Mouse (Mus musculus) midbrain, embryonic 13.5 days (tissue): Measurements from ENCODE around the gene Plekhb1. TPM values are rescaled to one million over a fixed set of nuclear protein-coding genes. Genes with fewer than 3 reads are reported as not detected.

Experiments
- ATAC-seq: fragments of 200-750 bp; cut with Nextera tagmentation; 2 replicates; pipeline ENCODE4 v1.8.0; 2017; ENCODE audit warnings: mild to moderate bottlenecking, moderate TSS enrichment, moderate library complexity
- H3K27ac ChIP-seq: fragments of 300-500 bp; sonication (generic); 2 replicates; pipeline ENCODE4 v1.5.1; 2015; ENCODE audit warnings: inconsistent platforms, mild to moderate bottlenecking, moderate library complexity
- H3K27me3 ChIP-seq: fragments of 300-500 bp; sonication (generic); 2 replicates; pipeline ENCODE4 v1.6.1; 2015; ENCODE audit warnings: mild to moderate bottlenecking, inconsistent platforms
- H3K36me3 ChIP-seq: fragments of 300-500 bp; sonication (generic); 2 replicates; pipeline ENCODE4 v1.6.1; 2015; ENCODE audit warnings: mild to moderate bottlenecking, inconsistent platforms
- H3K4me1 ChIP-seq: fragments of 300-500 bp; sonication (generic); replicated peaks from 2 replicates; pipeline ENCODE4 v1.6.1; 2015; ENCODE audit warnings: inconsistent platforms
- H3K4me2 ChIP-seq: fragments of 300-500 bp; sonication (generic); replicated peaks from 2 replicates; pipeline ENCODE4 v1.6.1; 2015; ENCODE audit warnings: moderate library complexity, mild to moderate bottlenecking, inconsistent platforms
- H3K4me3 ChIP-seq: fragments of 300-500 bp; sonication (generic); replicated peaks from 2 replicates; pipeline ENCODE4 v1.5.1; 2015; ENCODE audit warnings: mild to moderate bottlenecking, inconsistent platforms
- H3K9ac ChIP-seq: fragments of 300-500 bp; sonication (generic); replicated peaks from 2 replicates; pipeline ENCODE4 v1.6.1; 2015; ENCODE audit warnings: mild to moderate bottlenecking, inconsistent platforms
- H3K9me3 ChIP-seq: fragments of 300-500 bp; sonication (generic); 2 replicates; pipeline ENCODE4 v1.6.1; 2016; ENCODE audit warnings: mild to moderate bottlenecking, inconsistent platforms
- WGBS: fragments of 180-500 bp; shearing (Covaris S2); methylation state at CpG from one replicate; pipeline ENCODE4 v1.1.7; 2015; 5-methylcytosine and 5-hydroxymethylcytosine counted together
- polyA plus RNA-seq: library from polyadenylated mRNA; unstranded; fragments of >200 nt; fragmentation: Nextera tagmentation; extraction: Ambion mirVana; gene quantifications from 2 replicates; pipeline ENCODE4 v1.2.1, GENCODE M21; 2015

Gene Plekhb1
- 5.1 and 5.8 TPM in 2 replicates for polyA plus RNA-seq

GRCm38 (mm10) chr7:100662231-100662630 is at the start of gene Plekhb1:
Gene Plekhb1, minus strand, starts transcription at chr7:100662414.
- peaks cover 7% of the 10 kb centered on the region; the same call in 1 of the 2 replicates for H3K27me3 ChIP-seq
- peaks cover 21% of the 10 kb centered on the region for H3K4me1 ChIP-seq
- no peak within 1 kb of the TSS; the same call in 1 of the 2 replicates for H3K9ac ChIP-seq
- no peaks in the 10 kb centered on the region for H3K9me3 ChIP-seq
- peak within 1 kb of the TSS; percentile 38 for H3K4me2 ChIP-seq
- H3K27ac ChIP-seq, result no peak within 1 kb of the TSS
- no peak within 1 kb of the TSS for H3K4me3 ChIP-seq
- no peak for ATAC-seq
- no peaks in the 10 kb centered on the region for H3K36me3 ChIP-seq
- WGBS, result 33% methylated on average over 8 of the region's 8 CpGs

- WGBS, result 0% methylated on average over 23 of the region's 23 CpGs
- Histone ChIP-seq H3K9me3 (no peaks in the 10 kb centered on the region), H3K4me2 (peak overlapping the region; percentile 80), H3K36me3 (no peaks in the 10 kb centered on the region), H3K4me3 (peak overlapping the region; percentile 85), H3K9ac (peak overlapping the region; percentile 94), H3K27me3 (no peaks in the 10 kb centered on the region), H3K4me1 (peaks cover 23% of the 10 kb centered on the region), H3K27ac (peak overlapping the region; percentile 100)
- ATAC-seq, result peak; percentile 62
Measured at GRCm38 (mm10) chr7:100706883-100707480, 44.8 kb upstream of the Plekhb1 start.

DNA sequence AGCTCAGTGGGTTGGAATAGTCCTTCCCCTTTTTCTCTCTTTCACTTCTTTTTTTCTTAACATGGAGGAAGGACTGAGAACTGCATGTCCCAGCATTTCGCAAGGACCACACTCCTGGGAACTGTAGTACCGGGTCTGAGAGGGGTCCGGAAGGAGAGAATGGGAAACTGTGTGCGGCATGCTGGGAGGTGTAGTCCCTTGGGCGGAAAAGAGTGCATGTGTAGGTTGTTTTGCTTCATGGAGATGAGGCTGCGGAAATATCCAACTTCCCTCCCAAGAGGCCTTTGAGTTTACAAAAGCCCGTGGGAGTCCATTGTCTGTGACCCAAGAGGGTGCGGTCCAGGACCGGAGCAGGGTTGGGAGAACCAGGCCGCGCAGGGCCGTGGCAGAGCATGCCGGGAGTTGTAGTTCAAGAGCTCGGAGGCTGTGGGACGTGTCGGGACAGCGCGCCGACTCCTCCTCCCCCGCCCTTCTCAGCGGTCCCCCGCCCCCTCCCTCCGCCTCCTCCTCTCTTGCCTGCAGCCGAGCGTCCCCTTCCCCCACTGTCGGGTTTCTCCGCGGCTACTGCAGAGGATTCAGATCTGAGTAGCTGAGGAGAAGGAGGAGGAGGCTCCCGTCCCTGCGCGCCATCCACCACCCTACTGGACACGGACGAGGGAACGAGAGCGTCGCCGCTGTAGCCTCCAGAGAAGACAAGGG is 44.1 kb upstream of the Plekhb1 start, which contains the start of gene Fam168a:
TSS of gene Fam168a (plus strand) at position 493 of the 699 bp plus-strand sequence.
- peak; percentile 99 for ATAC-seq
- Histone ChIP-seq H3K4me1 (peaks cover 23% of the 10 kb centered on the region), H3K4me2 (peak within 1 kb of the TSS; percentile 80), H3K9me3 (no peaks in the 10 kb centered on the region), H3K4me3 (peak within 1 kb of the TSS; percentile 85), H3K36me3 (no peaks in the 10 kb centered on the region), H3K9ac (peak within 1 kb of the TSS; percentile 94), H3K27ac (peak within 1 kb of the TSS; percentile 100), H3K27me3 (no peaks in the 10 kb centered on the region)
- WGBS, result under 1% methylated on average over 33 of the region's 37 CpGs

GRCm38 (mm10) chr7:100699771-100700770 is 37.9 kb upstream of the Plekhb1 start:
- H3K9me3 ChIP-seq, result no peaks in the 10 kb centered on the region
- no peak overlapping the region for H3K4me3 ChIP-seq
- WGBS, result 68% methylated on average over 8 of the region's 8 CpGs
- no peak overlapping the region for H3K9ac ChIP-seq
- no peaks in the 10 kb centered on the region for H3K4me1 ChIP-seq
- no peaks in the 10 kb centered on the region for H3K27me3 ChIP-seq
- no peak overlapping the region for H3K4me2 ChIP-seq
- ATAC-seq, result no peak
- no peak overlapping the region for H3K27ac ChIP-seq
- H3K36me3 ChIP-seq, result no peaks in the 10 kb centered on the region

- Histone ChIP-seq H3K27me3 (no peaks in the 10 kb centered on the region), H3K4me2 (no peak overlapping the region), H3K9ac (no peak overlapping the region), H3K27ac (no peak overlapping the region), H3K4me1 (no peaks in the 10 kb centered on the region), H3K36me3 (no peaks in the 10 kb centered on the region), H3K4me3 (no peak overlapping the region), H3K9me3 (no peaks in the 10 kb centered on the region)
- 78% methylated on average over 8 of the region's 8 CpGs for WGBS
- ATAC-seq, result no peak
Measured at GRCm38 (mm10) chr7:100693199-100693598, 31.0 kb upstream of the Plekhb1 start.

DNA sequence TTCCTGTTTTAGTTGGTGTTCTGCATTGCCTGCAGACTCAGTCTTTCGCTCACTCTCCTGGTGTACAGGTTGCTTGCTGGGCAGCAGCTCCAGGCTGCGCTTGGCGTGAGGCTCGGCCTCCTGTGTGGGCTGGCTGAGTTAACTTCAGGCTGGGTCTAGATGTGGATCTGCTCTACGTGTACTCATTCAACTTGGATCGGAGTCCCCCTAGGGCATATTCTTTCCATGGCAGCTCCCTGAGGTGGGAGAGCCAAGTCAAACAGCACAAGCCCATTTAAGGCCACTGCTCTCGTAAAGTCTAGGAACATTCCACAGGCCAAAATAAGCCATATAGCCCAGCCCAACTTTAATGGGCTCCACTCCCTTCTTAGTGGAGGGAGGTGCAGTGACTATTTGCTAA is 26.3 kb upstream of the Plekhb1 start:
- WGBS, result 88% methylated on average over 7 of the region's 7 CpGs

GRCm38 (mm10) chr7:100685061-100686030 is 23.1 kb upstream of the Plekhb1 start:
- WGBS, result 39% methylated on average over 13 of the region's 13 CpGs
- 0 out of 2 replicates have a peak, but pooled peaks cover 2% of the 10 kb centered on the region for H3K4me1 ChIP-seq

More for the DNA sequence above, 26.3 kb upstream of the Plekhb1 start:
- H3K27me3 ChIP-seq, result no peaks in the 10 kb centered on the region
- no peaks in the 10 kb centered on the region for H3K4me1 ChIP-seq
- no peak overlapping the region for H3K4me3 ChIP-seq
- no peak for ATAC-seq
- no peak overlapping the region for H3K9ac ChIP-seq
- H3K27ac ChIP-seq, result no peak overlapping the region
- H3K36me3 ChIP-seq, result no peaks in the 10 kb centered on the region
- H3K4me2 ChIP-seq, result no peak overlapping the region
- no peaks in the 10 kb centered on the region for H3K9me3 ChIP-seq

DNA sequence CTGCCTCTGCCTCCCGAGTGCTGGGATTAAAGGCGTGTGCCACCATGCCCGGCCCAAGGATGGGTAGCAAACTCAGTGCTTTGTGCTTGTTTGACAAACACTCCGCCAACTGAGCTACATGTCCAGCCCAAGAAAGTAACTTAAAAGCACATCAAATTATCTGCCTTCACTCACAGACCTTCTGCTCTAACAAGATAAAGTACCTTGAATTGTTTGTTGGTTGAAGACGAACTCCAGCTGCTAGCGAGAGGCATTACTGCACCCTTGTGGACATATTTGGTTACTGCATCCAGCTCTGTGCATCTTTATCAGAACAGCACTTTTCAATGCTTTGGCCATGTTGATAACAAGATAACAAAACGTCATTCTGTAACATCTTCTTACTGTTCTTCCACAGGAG is 22.3 kb upstream of the Plekhb1 start:
- Histone ChIP-seq H3K9ac (no peak overlapping the region), H3K4me2 (no peak overlapping the region), H3K4me3 (no peak overlapping the region), H3K27ac (no peak overlapping the region), H3K9me3 (no peaks in the 10 kb centered on the region), H3K4me1 (0 out of 2 replicates have a peak, but pooled peaks cover 2% of the 10 kb centered on the region), H3K27me3 (no peaks in the 10 kb centered on the region), H3K36me3 (no peaks in the 10 kb centered on the region)
- WGBS, result 52% methylated on average over 7 of the region's 7 CpGs
- no peak for ATAC-seq

More at GRCm38 (mm10) chr7:100685061-100686030, 23.1 kb upstream of the Plekhb1 start:
- no peaks in the 10 kb centered on the region for H3K27me3 ChIP-seq
- ATAC-seq, result peak; percentile 82
- H3K9me3 ChIP-seq, result no peaks in the 10 kb centered on the region
- no peak overlapping the region for H3K4me2 ChIP-seq
- H3K27ac ChIP-seq, result no peak overlapping the region
- no peaks in the 10 kb centered on the region for H3K36me3 ChIP-seq
- no peak overlapping the region for H3K4me3 ChIP-seq
- H3K9ac ChIP-seq, result no peak overlapping the region

DNA sequence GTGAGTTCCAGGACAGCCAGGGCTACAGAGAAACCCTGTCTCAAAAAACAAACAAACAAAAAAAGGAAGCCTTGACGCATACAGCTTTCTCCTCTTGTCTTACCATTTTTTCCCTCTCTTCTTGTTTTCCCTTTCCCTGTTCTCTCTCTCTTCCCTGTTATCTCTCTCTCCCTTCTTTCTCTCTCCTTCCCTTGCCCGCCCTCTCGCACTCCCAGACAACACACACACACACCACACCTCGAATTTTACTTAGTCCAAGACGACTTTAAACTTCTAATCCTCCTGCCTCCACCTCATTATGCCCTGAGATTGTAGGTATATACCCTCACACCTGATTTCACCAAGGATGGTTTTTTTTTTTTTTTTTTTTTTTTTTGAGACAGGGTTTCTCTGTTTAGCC is 21.9 kb upstream of the Plekhb1 start:
- no peak overlapping the region for H3K4me3 ChIP-seq
- no peak overlapping the region for H3K9ac ChIP-seq
- H3K9me3 ChIP-seq, result no peaks in the 10 kb centered on the region
- ATAC-seq, result no peak
- no peak overlapping the region for H3K27ac ChIP-seq
- WGBS, result 77% methylated on average over 5 of the region's 5 CpGs
- H3K36me3 ChIP-seq, result no peaks in the 10 kb centered on the region
- H3K4me2 ChIP-seq, result no peak overlapping the region
- H3K4me1 ChIP-seq, result 0 out of 2 replicates have a peak, but pooled peaks cover 2% of the 10 kb centered on the region
- H3K27me3 ChIP-seq, result no peaks in the 10 kb centered on the region

GRCm38 (mm10) chr7:100683241-100683640 is 21.0 kb upstream of the Plekhb1 start:
- Histone ChIP-seq H3K4me1 (0 out of 2 replicates have a peak, but pooled peaks cover 2% of the 10 kb centered on the region), H3K27ac (no peak overlapping the region), H3K27me3 (no peaks in the 10 kb centered on the region), H3K9me3 (no peaks in the 10 kb centered on the region), H3K4me3 (no peak overlapping the region), H3K4me2 (no peak overlapping the region), H3K9ac (no peak overlapping the region), H3K36me3 (no peaks in the 10 kb centered on the region)
- 69% methylated on average over 1 of the region's 1 CpGs for WGBS
- no peak for ATAC-seq

- 58% methylated on average over 5 of the region's 5 CpGs for WGBS
- Histone ChIP-seq H3K9me3 (no peaks in the 10 kb centered on the region), H3K36me3 (no peaks in the 10 kb centered on the region), H3K9ac (no peak overlapping the region), H3K4me3 (no peak overlapping the region), H3K4me2 (no peak overlapping the region), H3K27me3 (no peaks in the 10 kb centered on the region), H3K27ac (no peak overlapping the region), H3K4me1 (0 out of 2 replicates have a peak, but pooled peaks cover 2% of the 10 kb centered on the region)
- ATAC-seq, result no peak
Measured at GRCm38 (mm10) chr7:100681132-100681531, 18.9 kb upstream of the Plekhb1 start.
